Mouse (Mus musculus): Measurements from ENCODE around the gene Mid1. TPM values are rescaled to one million over a fixed set of nuclear protein-coding genes. Genes with fewer than 3 reads are reported as not detected.
"Not testable (repeated sequence)": the region's sequence is repeated elsewhere in the genome, so short reads cannot be mapped to it uniquely, and the experiment has no call there.

The Mid1 gene
- total and polyA plus RNA-seq, 2 experiments from 2014 or later = 3.3 to 7.8 TPM

- Histone ChIP-seq H3K27me3 (ENCODE audit: insufficient read depth, low read length) (no peaks in the 10 kb centered on the region), H3K27ac (ENCODE audit: low read depth, low read length) (no peak overlapping the region), H3K4me2 (ENCODE audit: low read depth, low read length, poor library complexity, severe bottlenecking) (no peak overlapping the region), H3K9ac (replicated peaks; ENCODE audit: low read length, poor library complexity, severe bottlenecking) (no peak overlapping the region), H3K4me1 (ENCODE audit: insufficient read depth, low read length) (no peaks in the 10 kb centered on the region), H3K36me3 (ENCODE audit: insufficient read depth, low read length) (no peaks in the 10 kb centered on the region), H3K9me3 (ENCODE audit: low read length) (no peaks in the 10 kb centered on the region), H3K4me3 (ENCODE audit: low read depth, low read length) (no peak overlapping the region)
- no peak for DNase-seq (ENCODE audit: low spot score)
- ATAC-seq (ENCODE audit: low FRiP score) = no peak
- 44% methylated on average over 5 of the region's 5 CpGs for WGBS
- no peak for TF ChIP-seq CTCF (IDR thresholded peaks at IDR 0.05)
Observed at GRCm38 (mm10) chrX:169937119-169937719, 252.2 kb downstream of the Mid1 start.

DNA sequence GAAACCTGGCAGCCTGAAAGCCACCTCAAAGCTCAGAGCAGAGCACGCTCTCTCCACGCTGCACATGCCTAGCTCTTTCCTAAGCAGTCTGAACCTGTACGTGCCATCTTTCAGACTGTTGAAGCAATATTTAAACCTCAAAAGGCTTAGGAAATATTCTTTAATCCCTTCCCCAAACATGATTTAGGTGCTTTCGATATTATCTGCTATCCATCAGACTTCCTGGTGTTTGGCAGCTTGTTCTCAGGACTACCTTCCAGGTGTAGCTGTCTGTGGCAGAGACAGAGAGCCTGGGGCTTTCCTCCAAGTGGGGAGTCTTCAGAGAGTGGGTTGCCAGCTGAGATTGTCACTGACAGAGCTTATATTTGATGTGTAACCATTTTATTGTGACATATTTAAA, 255.5 kb downstream of the Mid1 start:
- Histone ChIP-seq H3K4me3 (ENCODE audit: low read depth, low read length) (no peak overlapping the region), H3K36me3 (ENCODE audit: insufficient read depth, low read length) (no peaks in the 10 kb centered on the region), H3K27me3 (ENCODE audit: insufficient read depth, low read length) (no peaks in the 10 kb centered on the region), H3K4me2 (ENCODE audit: low read depth, low read length, poor library complexity, severe bottlenecking) (no peak overlapping the region), H3K27ac (ENCODE audit: low read depth, low read length) (no peak overlapping the region), H3K9ac (replicated peaks; ENCODE audit: low read length, poor library complexity, severe bottlenecking) (no peak overlapping the region), H3K4me1 (ENCODE audit: insufficient read depth, low read length) (no peaks in the 10 kb centered on the region), H3K9me3 (ENCODE audit: low read length) (no peaks in the 10 kb centered on the region)
- 77% methylated on average over 4 of the region's 4 CpGs for WGBS
- DNase-seq (ENCODE audit: low spot score) (no peak), ATAC-seq (ENCODE audit: low FRiP score) (no peak)
- no peak for TF ChIP-seq CTCF (IDR thresholded peaks at IDR 0.05)

DNA sequence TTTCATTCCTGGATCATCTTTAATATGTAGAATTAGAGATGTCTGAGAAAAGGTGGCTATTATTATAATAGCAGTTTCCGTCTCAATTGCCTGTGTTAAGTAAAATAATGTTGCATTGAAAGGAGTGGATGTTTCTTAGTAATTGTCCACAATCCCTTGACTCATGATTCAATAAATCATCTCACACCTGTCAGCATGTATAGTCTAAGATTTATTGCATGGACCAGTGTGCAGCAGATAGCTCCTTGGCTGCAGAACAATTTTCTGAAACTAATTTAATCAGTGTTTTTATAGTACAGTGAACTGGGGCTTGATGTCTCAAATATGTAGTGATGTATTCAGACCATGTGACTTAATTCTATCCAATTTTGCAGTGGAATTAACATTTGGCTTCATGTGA, 265.6 kb downstream of the Mid1 start:
- no peak for DNase-seq (ENCODE audit: low spot score)
- Histone ChIP-seq H3K9me3 (ENCODE audit: low read length) (no peaks in the 10 kb centered on the region), H3K36me3 (ENCODE audit: insufficient read depth, low read length) (no peaks in the 10 kb centered on the region), H3K4me1 (ENCODE audit: insufficient read depth, low read length) (no peaks in the 10 kb centered on the region), H3K9ac (replicated peaks; ENCODE audit: low read length, poor library complexity, severe bottlenecking) (no peak overlapping the region), H3K27me3 (ENCODE audit: insufficient read depth, low read length) (no peaks in the 10 kb centered on the region), H3K4me2 (ENCODE audit: low read depth, low read length, poor library complexity, severe bottlenecking) (no peak overlapping the region), H3K27ac (ENCODE audit: low read depth, low read length) (no peak overlapping the region), H3K4me3 (ENCODE audit: low read depth, low read length) (no peak overlapping the region)
- WGBS = 71% methylated on average over 1 of the region's 1 CpGs
- TF ChIP-seq CTCF (IDR thresholded peaks at IDR 0.05) = no peak
- ATAC-seq (ENCODE audit: low FRiP score) = no peak

DNA sequence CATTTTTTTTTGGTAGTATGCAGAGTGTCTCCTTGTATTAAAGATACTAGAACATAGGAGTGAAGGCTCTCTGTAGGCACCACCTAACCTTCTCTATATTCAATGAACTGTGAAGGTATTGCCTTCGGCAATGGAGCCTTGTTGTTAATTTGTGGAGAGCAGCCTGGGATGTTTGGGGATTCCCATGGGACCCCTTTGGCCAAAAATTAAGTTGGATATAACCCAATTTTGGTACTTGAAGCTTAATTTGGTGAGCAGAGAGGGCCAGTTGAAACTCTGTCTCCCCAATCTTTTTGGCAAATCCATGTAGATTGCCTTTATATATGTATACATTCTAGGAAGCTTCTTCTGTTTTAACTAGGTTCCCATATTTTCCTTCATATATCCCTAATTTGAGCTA, 284.3 kb downstream of the Mid1 start:
- ATAC-seq (ENCODE audit: low FRiP score) (no peak), DNase-seq (ENCODE audit: low spot score) (no peak)
- no peak for TF ChIP-seq CTCF (IDR thresholded peaks at IDR 0.05)
- H3K4me3 ChIP-seq (ENCODE audit: low read depth, low read length) = no peak overlapping the region
- H3K27ac ChIP-seq (ENCODE audit: low read depth, low read length) = no peak overlapping the region
- no peaks in the 10 kb centered on the region for H3K4me1 ChIP-seq (ENCODE audit: insufficient read depth, low read length)
- no peaks in the 10 kb centered on the region for H3K36me3 ChIP-seq (ENCODE audit: insufficient read depth, low read length)
- H3K9me3 ChIP-seq (ENCODE audit: low read length) = peaks cover 4% of the 10 kb centered on the region; the same call in 1 of the 2 replicates
- no peak overlapping the region for H3K9ac ChIP-seq (replicated peaks; ENCODE audit: low read length, poor library complexity, severe bottlenecking)
- no peaks in the 10 kb centered on the region for H3K27me3 ChIP-seq (ENCODE audit: insufficient read depth, low read length)
- WGBS = 86% methylated on average over 1 of the region's 1 CpGs
- H3K4me2 ChIP-seq (ENCODE audit: low read depth, low read length, poor library complexity, severe bottlenecking) = no peak overlapping the region

DNA sequence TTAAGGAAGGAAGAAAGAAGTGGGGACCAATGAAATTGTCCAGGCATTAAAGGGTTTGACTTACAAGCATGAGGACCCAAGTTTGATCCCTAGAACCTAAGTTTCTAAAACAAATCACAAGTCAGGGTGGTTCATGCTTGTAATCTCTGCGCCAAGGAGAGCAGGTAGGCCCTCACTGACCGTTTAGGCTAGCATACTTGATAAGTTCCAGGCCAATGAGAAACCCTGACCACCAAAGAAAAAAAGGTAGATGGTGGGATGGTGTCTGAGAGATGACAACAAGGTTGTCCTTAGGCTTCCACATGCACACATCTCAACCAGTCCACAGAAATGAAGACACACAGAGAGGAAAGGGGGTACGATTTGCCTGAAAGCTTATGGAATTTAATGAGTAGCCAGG, 284.8 kb downstream of the Mid1 start:
- H3K9me3 ChIP-seq (ENCODE audit: low read length); H3K9ac ChIP-seq (replicated peaks; ENCODE audit: low read length, poor library complexity, severe bottlenecking); H3K27ac ChIP-seq (ENCODE audit: low read depth, low read length); H3K36me3 ChIP-seq (ENCODE audit: insufficient read depth, low read length); ATAC-seq (ENCODE audit: low FRiP score); H3K27me3 ChIP-seq (ENCODE audit: insufficient read depth, low read length); H3K4me2 ChIP-seq (ENCODE audit: low read depth, low read length, poor library complexity, severe bottlenecking); H3K4me3 ChIP-seq (ENCODE audit: low read depth, low read length); H3K4me1 ChIP-seq (ENCODE audit: insufficient read depth, low read length): not testable (repeated sequence)
- DNase-seq (ENCODE audit: low spot score) = peak; percentile 6
- 82% methylated on average over 3 of the region's 3 CpGs for WGBS

- ATAC-seq (ENCODE audit: low FRiP score); H3K9me3 ChIP-seq (ENCODE audit: low read length); H3K27ac ChIP-seq (ENCODE audit: low read depth, low read length); H3K4me1 ChIP-seq (ENCODE audit: insufficient read depth, low read length); H3K9ac ChIP-seq (replicated peaks; ENCODE audit: low read length, poor library complexity, severe bottlenecking); H3K36me3 ChIP-seq (ENCODE audit: insufficient read depth, low read length); H3K27me3 ChIP-seq (ENCODE audit: insufficient read depth, low read length); H3K4me3 ChIP-seq (ENCODE audit: low read depth, low read length); H3K4me2 ChIP-seq (ENCODE audit: low read depth, low read length, poor library complexity, severe bottlenecking): not testable (repeated sequence)
- WGBS = 89% methylated on average over 7 of the region's 7 CpGs
- peak; percentile 8 for DNase-seq (ENCODE audit: low spot score)
Observed at GRCm38 (mm10) chrX:169970546-169970945, 285.5 kb downstream of the Mid1 start.

DNA sequence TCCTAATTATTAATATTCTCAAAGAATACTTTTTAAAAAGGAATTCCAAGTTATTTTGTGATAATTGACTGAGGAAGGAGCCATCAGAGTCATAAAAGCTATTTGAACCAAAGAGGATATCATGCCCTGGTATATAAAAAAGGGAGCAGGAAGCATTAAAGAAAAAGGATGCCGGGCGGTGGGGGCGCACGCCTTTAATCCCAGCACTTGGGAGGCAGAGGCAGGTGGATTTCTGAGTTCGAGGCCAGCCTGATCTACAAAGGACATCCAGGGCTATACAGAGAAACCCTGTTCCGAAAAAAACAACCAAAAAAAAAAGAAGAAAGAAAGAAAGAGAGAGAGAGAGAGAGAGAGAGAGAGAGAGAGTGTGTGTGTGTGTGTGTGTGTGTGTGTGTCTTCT, 286.6 kb downstream of the Mid1 start:
- not testable (repeated sequence) for H3K36me3 ChIP-seq (ENCODE audit: insufficient read depth, low read length); ATAC-seq (ENCODE audit: low FRiP score); H3K9ac ChIP-seq (replicated peaks; ENCODE audit: low read length, poor library complexity, severe bottlenecking); H3K27ac ChIP-seq (ENCODE audit: low read depth, low read length); H3K4me3 ChIP-seq (ENCODE audit: low read depth, low read length); H3K4me1 ChIP-seq (ENCODE audit: insufficient read depth, low read length); H3K27me3 ChIP-seq (ENCODE audit: insufficient read depth, low read length); H3K4me2 ChIP-seq (ENCODE audit: low read depth, low read length, poor library complexity, severe bottlenecking); H3K9me3 ChIP-seq (ENCODE audit: low read length); DNase-seq (ENCODE audit: low spot score)
- 84% methylated on average over 6 of the region's 6 CpGs for WGBS

DNA sequence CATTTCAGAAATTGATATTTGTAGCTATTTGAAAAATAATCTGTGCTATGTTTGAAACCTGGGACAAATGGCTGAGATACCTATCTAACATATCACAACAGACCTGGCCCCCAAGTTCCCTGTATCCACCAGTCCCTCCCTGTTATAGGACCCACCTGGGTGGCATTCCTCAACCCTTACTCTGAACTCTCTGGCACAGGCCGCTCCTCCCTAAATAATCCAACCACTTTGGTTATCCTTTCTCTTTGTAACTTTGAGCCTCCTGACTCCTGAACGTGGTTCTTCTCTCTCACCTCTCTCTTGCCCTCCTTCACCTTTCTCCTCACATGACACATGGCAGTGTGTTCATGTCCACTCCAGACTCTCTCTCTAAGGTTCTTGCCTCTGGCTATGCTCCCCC, 287.1 kb downstream of the Mid1 start:
- DNase-seq (ENCODE audit: low spot score); H3K27ac ChIP-seq (ENCODE audit: low read depth, low read length); H3K9me3 ChIP-seq (ENCODE audit: low read length); H3K27me3 ChIP-seq (ENCODE audit: insufficient read depth, low read length); ATAC-seq (ENCODE audit: low FRiP score); H3K36me3 ChIP-seq (ENCODE audit: insufficient read depth, low read length); H3K4me2 ChIP-seq (ENCODE audit: low read depth, low read length, poor library complexity, severe bottlenecking); H3K9ac ChIP-seq (replicated peaks; ENCODE audit: low read length, poor library complexity, severe bottlenecking); H3K4me3 ChIP-seq (ENCODE audit: low read depth, low read length); H3K4me1 ChIP-seq (ENCODE audit: insufficient read depth, low read length): not testable (repeated sequence)
- 72% methylated on average over 2 of the region's 2 CpGs for WGBS

DNA sequence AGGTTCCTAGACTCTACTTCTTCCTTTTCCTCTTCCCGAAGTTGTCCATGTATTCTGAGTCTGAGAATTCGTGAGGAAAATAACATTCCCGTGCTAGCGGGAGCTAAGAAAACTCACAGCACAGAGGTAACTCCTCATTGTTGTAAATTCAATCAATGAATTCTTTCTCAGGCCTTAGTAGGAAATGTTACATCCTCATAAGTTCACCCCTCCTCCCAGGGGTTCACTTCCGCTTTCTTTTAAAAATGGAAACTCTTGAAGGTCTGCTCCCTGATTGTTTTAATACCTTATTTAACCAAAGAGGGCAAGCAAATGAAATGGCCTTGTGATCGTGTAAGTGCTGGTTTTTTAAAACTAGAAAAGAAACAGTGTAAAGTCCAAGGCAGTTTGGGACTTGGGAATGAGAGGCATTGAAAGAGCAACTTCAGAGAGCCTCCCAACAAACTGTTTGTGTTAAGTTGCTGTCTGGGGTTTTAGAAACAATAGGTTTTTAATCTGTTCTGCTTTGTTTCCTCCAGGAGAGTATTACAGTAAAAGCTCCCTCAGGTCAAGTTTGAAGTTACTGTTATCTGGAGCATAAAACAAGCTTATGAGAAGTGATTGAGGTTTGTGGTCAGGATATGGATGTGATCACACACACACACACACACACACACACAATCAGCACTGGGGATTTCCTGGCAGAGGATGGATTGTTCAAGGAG, 287.9 kb downstream of the Mid1 start:
- H3K36me3 ChIP-seq (ENCODE audit: insufficient read depth, low read length); H3K27ac ChIP-seq (ENCODE audit: low read depth, low read length); H3K9me3 ChIP-seq (ENCODE audit: low read length); H3K4me3 ChIP-seq (ENCODE audit: low read depth, low read length); H3K9ac ChIP-seq (replicated peaks; ENCODE audit: low read length, poor library complexity, severe bottlenecking); H3K4me2 ChIP-seq (ENCODE audit: low read depth, low read length, poor library complexity, severe bottlenecking); ATAC-seq (ENCODE audit: low FRiP score); H3K27me3 ChIP-seq (ENCODE audit: insufficient read depth, low read length); H3K4me1 ChIP-seq (ENCODE audit: insufficient read depth, low read length): not testable (repeated sequence)
- WGBS = 72% methylated on average over 6 of the region's 6 CpGs
- DNase-seq (ENCODE audit: low spot score) = peak; percentile 7
